Mouse (Mus musculus) gastrocnemius, postnatal 14 days (tissue): ENCODE results near the gene Gm29609. TPM values are rescaled to one million over a fixed set of nuclear protein-coding genes. Genes with fewer than 3 reads are reported as not detected.

Experiments used
- DNase-seq: peaks from one replicate; pipeline ENCODE4 v3.0.0; 2021; ENCODE audit warnings: mixed read lengths
- intact Hi-C: fragments of 180-260 bp; cut with DNase I; formaldehyde crosslinking; loops from one replicate; pipeline ENCODE4 v1.15.1; 2025; ENCODE audit warnings: low total_unique reads
- total RNA-seq, 2 experiments: library from RNA; stranded (reverse); gene quantifications; 2 replicates each; pipeline ENCODE4 v1.2.3; 2021

Gene Gm29609
- total RNA-seq, 2 experiments from 2014 or later: 0.25 to 0.60 TPM

DNA sequence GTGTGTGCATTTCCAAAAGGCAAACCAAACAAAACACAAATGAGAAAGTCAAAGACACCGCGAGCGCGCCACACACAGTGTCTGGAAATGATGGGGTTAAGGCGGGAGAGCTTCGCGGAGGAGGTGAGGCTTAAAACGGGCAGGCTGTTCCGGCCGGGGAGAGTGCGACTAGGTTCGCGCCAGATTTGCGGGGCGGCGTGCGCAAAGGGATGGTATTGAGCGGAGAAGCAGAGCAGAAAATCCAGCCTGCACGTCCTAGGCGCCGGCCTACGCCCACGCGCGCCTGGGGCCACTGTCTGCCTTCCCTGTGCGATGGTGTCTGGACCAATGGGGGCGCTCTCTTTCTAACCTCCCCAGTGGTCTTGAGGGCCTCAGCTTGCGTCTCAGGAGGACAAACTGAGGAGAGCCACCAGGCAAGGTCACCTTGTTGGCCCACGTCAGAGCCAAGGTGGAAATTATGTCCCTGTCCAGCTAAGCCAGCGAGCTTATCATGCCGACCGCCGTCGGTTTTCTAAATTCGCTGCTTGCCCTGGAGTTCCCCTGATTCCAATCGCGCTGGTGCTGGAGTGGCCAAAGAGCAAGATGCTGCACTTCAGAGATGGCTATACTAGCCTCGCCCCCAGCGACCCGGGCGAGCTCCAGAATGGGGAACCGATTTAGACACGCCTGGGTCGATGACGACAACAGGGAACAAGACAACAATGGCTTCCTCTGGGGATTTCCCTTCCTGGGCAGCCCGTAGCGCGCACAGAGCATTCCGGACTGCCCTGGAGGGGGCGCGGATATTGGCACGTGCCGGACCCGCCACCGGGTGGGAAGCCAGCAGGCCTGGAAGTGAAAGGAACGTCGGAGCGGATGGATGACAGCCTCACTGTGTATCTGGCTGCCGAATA, 84.7 kb downstream of the Gm29609 start:
- intact Hi-C loops: no loop called here
- peak; percentile 54 for DNase-seq

Other genes with a start within 250 kb of the Gm29609 start
- gene Cgref1, start 234.3 kb downstream of the Gm29609 start, total RNA-seq: 1 to 10 TPM; 4.5 to 7.7 TPM
- gene Preb, start 219.6 kb downstream of the Gm29609 start, total RNA-seq: 10 to 100 TPM; 77.5 to 90.5 TPM
- under 1 TPM; 0.35 to 0.66 TPM for gene Tcf23, start 211.2 kb downstream of the Gm29609 start, total RNA-seq
- 10 to 100 TPM; 56.7 to 63.5 TPM for gene Atraid, start 131.6 kb downstream of the Gm29609 start, total RNA-seq
- gene Slc5a6, start 131.0 kb downstream of the Gm29609 start, total RNA-seq: 1 to 10 TPM; 2.5 to 2.8 TPM
- 10 to 100 TPM; 12.3 to 19.9 TPM for gene Cad, start 125.1 kb downstream of the Gm29609 start, total RNA-seq
- gene Dnajc5g, start 73.6 kb downstream of the Gm29609 start, total RNA-seq: not detected
- under 1 TPM in 1 of 2 experiments, not detected in 1; 0.10 TPM for gene Slc30a3, start 71.7 kb downstream of the Gm29609 start, total RNA-seq
- gene Trim54, start 63.2 kb downstream of the Gm29609 start, total RNA-seq: 100 to 1,000 TPM; 190 to 215 TPM
- gene Ucn, start 41.1 kb downstream of the Gm29609 start, total RNA-seq: not detected
- gene Mpv17, start 25.7 kb downstream of the Gm29609 start, total RNA-seq: 10 to 100 TPM; 33.9 to 37.3 TPM
- 10 to 100 TPM; 23.2 to 28.6 TPM for gene Gtf3c2, start 233 bp upstream of the Gm29609 start, total RNA-seq
- gene Snx17, start 13.3 kb upstream of the Gm29609 start, total RNA-seq: 10 to 100 TPM; 42.4 to 42.7 TPM
- gene Eif2b4, start 13.5 kb upstream of the Gm29609 start, total RNA-seq: 10 to 100 TPM; 44.4 to 48.7 TPM
- gene Zfp513, start 22.4 kb upstream of the Gm29609 start, total RNA-seq: 1 to 10 TPM; 7.1 TPM
- gene Ppm1g, start 40.8 kb upstream of the Gm29609 start, total RNA-seq: 10 to 100 TPM; 38.0 to 39.8 TPM
- gene Nrbp1, start 61.0 kb upstream of the Gm29609 start, total RNA-seq: 10 to 100 TPM; 61.1 to 63.4 TPM
- gene Gm9970, start 61.3 kb upstream of the Gm29609 start, total RNA-seq: not detected
- 1 to 10 TPM in 1 of 2 experiments, under 1 TPM in 1; 0.47 to 1.9 TPM for gene Krtcap3, start 71.8 kb upstream of the Gm29609 start, total RNA-seq
- 10 to 100 TPM; 19.6 to 21.2 TPM for gene Ift172, start 111.2 kb upstream of the Gm29609 start, total RNA-seq
- 1 to 10 TPM; 3.5 to 4.9 TPM for gene Fndc4, start 116.2 kb upstream of the Gm29609 start, total RNA-seq
- not detected for gene Gckr, start 117.5 kb upstream of the Gm29609 start, total RNA-seq